Mouse (Mus musculus) left cerebral cortex, adult 18-20 months (tissue): Measurements from ENCODE around the gene Zfp948. TPM values are rescaled to one million over a fixed set of nuclear protein-coding genes. Genes with fewer than 3 reads are reported as not detected.

Experiments used
- DNase-seq, 2 experiments: peaks; one replicate each; pipeline ENCODE4 v3.0.0; 2021 to 2022; ENCODE audit warnings: low spot score in 2 of 2, mixed read lengths in 1 of 2
- long read RNA-seq, 2 experiments: library from polyadenylated mRNA; stranded (forward); transcript quantifications; one replicate each; pipeline ENCODE4 v2.0.0; 2021
- total RNA-seq, 2 experiments: library from RNA; stranded (reverse); gene quantifications; 2 replicates each; pipeline ENCODE4 v1.2.3; 2021

Gene Zfp948
- total RNA-seq = 10 to 100 TPM; 12.6 to 13.0 TPM
- long read RNA-seq, experiment 1, transcript Zfp948-201 (6 exons, 2,652 nt) = major isoform, 8 of 20 reads
- long read RNA-seq, experiment 1, partial matches to known transcripts = 2 of 20 reads
- long read RNA-seq, experiment 1, other reads (novel, unspliced or antisense) = 10 of 20 reads
- long read RNA-seq, experiment 2, transcript Zfp948-201 (6 exons, 2,652 nt) = major isoform, 6 of 7 reads
- long read RNA-seq, experiment 2, partial matches to known transcripts = 0 of 7 reads
- long read RNA-seq, experiment 2, other reads (novel, unspliced or antisense) = 1 of 7 reads

DNA sequence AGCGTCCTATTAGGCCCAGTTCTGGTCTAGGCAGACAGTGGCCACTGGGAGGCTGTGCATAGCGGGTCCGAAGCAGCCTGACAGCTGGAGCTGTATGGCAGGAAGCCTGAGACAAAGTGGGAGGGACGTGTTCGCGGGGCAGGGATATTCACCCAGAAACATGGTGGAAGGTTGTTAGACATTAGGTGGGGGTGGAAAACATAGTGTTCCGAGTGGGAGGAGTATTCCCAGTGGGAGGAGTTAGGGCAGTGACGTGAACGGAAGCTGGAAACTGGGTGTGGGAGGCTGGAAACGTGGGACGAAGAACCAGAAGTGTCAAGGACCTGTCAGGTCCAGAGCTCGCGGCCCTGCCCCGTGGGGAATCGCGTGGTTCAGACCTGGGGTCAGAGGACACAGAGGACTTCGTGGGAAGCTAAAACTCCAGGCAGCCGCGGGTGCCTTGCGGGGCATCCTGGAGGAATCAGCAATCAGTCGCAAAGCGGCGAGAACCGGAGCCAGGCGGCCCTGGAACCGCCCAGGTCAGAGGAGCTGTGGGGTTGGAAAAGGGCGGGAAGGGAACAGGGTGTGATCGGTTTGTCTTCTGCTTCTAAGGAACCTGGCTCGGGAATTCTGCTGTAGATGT lies at the start of gene Zfp948:
Gene Zfp948, plus strand, starts transcription at position 281 of the 622 bp plus-strand sequence.
- DNase-seq = peak; percentile 77 to 81

DNA sequence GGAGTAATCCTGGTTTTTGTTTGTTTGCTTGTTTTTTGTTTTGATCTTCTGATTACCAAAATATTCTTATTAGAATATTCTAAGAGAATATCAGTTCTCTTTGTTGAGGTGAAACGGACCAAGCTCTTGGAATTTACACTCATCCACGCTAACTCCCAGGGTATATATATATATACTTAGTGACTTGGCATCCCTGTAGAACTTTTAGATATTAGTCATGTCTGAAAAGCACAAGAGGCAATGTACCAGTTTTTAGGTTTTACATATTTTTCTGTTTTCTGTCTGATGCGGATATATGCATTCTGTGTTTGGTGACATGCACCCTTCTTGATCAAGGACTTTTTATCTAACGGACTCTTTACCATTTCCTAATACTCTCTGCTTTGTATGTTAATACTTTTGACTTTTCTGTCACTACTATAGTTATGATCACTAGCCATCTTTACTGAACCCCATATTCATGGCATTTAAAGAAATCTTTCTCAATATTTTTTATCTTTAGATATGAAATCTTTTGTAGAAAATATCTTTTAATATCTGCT lies 49.6 kb upstream of the Zfp948 start:
- DNase-seq = no peak

DNA sequence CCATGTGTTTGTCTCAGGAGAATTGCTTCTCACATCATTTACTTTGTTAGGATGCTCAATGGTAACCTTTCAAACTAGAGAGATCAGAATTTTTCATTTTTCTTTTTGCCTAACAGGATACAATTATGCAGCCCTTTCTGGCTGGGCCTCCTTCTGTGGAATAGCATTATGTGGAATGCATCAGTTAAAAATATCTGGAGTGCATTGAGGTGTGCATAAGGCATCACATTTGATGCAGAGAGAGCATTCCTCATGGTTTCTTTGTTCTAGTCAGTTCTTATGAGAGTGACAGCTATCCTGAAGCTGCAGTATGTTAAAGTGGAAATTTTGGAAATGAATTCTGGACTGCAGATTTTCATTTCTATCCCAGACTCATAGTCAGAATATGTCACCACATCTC lies 40.5 kb upstream of the Zfp948 start:
- DNase-seq = no peak

DNA sequence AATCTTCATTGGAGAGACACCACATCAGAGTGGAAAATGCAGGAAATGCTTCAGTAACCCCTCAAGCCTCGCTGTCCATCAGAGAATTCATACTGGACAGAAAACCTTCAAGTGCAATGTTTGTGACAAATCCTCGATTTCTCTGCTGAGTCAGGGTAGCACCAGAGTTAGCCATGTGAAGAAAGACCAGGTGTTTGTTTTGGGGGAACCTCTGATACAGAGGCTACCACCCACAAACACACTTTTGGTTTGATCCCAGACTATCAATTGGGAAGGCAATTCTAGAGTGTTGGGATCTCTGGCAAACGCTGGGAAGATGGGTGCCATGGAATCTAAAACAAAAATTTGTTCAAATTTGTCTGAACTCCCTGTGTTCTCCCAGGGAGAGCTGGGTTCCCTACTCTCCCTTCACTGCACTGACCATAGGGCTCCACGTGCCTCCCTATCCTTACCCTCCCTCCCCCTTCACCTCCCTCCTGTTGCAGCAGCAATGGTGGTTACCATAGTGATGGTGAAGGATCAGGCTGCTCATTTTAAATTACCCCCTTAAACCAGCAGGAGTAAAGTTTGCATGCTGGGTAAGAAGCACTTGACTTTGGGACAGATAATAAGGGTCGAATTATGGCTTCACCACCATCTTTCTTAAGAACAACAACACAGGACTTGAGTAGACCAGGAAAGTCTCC lies 36.0 kb upstream of the Zfp948 start:
- no peak for DNase-seq

DNA sequence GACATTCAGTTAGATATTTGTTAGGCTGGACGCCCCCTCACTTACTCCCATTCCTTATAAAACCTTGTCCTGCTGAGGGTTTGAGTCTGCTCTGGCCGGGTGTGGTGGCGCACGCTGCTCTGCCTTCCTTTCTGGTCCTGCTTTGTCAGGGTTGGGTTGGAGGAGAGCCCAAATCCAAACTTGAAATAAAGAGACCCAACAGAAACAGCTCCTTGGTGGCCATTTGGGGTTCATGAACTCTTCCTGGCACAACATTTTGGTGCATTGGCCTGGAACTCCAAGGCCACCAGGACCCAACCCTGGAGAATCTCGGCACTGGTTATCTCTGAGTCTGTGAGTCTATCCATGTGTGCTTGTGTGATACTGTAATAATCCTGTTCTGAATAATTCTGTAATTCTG lies 35.2 kb upstream of the Zfp948 start:
- peak in 1 of 2 experiments; percentile 25 for DNase-seq

DNA sequence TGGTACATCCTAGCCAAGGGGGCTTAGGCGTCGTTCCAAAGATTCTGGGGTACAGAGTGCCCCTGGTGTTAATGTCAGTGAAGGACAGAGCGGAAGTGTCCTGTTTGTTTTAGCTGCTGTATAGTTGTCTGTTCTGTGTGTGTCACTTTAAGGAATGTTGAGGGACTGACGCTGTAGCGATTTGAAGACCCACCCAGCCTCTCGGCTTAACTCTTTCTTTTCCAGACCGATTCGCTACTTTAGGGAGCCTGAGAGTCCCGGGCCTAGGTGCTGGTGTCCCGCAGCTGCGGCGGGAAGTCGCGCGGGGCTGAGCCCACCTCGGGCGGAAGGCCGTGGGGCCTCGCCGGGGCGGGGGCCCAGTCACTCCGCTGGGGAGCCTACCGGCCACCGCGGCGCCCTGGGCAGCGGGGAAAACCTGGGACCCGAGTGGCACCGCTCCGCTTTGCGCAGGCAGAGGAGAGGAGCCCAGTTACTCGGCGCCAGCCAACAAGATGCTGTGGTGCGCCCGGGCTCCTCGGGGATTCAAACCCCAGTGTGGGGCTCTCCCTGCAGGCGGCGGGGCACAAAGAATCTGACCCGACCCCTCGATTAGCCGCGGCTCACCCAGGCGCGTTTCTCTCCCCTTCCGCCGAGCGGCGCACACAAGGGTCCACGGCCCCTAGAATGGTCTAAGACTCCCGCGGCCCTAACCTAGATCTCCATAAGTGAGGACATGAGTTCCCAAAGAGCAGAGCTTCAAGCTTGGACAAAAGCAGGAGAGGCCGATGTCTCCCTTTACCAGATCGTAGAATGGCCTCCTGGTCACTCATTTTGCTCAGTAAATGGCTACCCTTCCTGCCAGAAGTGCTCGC lies 34.5 kb upstream of the Zfp948 start:
- DNase-seq = peak; percentile 60 to 71

DNA sequence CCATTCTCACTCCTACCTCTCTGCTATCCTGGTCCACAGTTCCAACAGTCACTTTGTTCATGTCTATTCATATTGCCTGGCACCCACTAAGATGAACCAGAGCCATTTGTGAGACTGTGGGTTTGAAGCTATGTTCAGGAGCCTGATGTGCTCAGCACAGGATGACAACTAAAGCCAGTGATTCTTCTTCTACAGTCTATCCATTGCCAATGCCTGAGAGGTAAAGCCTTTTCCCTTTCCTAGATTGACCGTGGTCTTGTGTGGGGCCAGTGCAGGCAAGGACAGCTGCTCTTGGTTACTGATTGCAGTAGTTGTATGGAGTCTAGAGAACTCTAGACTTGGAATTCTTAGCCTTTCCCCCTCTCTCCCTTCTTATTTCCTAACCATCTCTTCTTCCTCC lies 32.8 kb upstream of the Zfp948 start:
- no peak for DNase-seq

DNA sequence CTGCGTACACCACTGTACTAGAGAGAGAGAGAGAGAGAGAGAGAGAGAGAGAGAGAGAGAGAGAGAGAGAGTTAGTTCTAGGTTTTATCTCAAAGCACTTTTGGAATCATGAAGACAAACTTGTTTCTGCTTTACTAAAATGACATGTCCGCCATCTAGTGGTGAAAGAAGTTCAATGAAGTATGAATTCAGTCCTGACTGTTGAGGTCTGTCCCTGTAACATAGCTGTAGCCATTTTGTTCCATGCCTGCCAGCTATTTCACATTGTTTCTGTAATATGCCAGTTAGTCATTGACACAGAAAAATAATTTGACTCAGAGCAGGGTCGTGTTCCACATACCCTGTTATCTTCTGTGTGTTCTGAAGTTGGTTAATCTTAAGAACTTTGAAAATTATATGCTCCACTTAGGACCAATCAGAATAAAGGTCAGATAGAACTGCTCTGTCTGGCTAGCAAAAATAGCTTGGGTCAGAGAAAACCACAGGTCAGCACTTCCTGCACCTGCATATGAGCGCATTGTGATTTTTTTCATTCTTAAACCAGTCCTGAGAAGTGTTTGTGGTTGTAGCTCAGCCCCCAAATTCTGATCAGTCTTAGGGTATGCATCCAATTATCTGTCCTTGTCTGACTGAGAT lies 32.2 kb upstream of the Zfp948 start:
- peak; percentile 17 to 34 for DNase-seq

DNA sequence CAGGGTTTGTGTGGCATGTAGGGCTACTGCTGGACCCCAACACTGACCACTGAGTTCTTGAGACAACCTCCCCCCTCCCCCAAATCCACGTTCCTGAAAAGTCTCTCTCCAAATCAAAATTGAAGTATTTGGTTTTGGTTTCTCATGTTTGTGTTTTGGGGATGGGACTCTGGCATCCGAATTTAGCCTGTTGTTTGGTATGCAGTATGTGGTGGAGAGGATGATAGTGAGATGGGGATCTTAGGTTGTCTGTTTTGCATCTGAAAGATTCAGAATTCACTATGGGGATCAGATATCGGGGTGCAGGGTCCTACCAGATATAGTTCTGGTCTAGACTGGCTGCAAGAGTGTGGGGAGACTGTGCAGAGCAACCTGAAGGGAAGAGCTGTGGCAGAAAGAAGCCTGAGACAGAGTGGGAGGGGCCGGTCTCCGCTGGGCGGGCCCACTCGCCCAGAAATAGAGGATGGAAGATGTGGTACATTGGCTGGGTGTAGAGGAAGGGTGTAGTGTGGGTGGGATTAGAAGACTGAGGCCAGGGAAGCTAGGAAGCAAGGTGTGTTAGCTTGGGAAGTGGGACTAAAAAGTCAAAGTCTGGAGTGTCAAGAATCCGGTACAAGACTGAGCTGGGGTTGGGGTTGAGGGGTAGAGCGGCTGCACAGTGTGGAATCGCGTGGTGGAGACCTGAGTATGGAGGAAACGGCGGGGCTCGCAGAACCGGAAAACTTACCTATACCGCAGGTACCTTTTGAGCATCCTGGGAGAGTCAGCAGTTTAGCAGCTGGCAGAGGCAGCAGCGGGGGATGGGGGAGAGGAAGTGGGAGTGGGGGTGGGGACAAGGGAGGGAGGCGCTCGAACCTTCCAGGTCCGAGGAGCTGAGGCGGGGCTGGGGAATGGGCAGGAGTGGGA lies 31.5 kb upstream of the Zfp948 start, which contains the start of gene Zfp52:
Gene Zfp52, plus strand, starts transcription at position 444 of the 906 bp plus-strand sequence.
- peak; percentile 51 to 73 for DNase-seq

DNA sequence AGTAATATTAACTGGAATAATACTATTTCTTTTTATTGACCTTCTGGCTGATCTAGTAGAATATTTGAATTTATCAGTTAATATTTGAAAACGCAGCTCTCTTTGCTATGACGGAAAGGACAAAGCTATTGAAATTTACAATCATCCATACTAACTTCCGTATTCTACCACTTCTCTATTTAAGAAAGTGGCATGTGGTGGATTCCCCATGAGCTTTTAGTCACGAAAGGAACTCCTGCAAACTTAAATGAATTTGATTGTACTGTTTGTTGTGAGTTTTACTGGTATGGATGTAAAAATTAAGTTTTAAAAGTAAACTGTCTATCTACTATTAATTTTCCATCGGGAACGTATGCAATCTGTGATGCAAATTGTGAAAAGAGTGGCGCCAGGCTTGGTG lies 30.7 kb upstream of the Zfp948 start:
- no peak for DNase-seq

DNA sequence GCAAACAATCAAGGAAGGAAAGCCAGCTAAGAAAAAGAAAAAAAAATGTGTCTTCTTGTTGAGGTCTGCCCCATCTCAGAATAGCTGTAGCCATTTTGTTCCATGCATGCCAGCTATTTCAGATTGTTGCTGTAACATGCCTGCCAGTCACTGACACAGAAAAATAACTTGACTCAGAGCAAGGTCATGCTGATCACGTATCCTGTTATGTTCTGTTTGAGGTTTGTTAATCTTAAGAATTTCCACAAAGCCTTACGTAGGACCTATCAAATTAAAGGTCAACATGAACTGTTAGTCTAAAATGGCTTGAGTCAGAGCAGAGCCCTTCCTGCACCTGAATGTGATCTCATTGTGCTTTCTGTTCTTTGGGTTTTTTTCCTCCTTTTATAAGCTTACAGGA lies 30.1 kb upstream of the Zfp948 start:
- DNase-seq = no peak

DNA sequence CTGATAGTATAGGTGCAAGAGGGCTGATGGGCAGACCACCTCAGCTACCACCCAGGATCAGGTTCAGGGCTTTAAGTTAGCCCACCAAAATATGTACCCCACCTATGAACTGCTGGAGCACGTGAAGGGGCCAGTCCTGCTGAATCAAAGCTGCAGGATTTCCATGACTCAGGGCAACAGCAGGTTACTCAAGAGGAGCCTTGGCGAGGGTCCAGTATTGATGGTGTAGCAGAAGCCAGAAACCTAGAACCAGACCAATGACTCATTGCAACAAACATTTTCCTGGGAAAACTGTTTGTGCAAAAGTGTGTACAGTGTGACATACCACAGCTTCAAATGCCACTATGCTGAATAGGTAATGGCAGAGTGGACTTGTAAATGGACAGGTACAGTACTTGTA lies 9.0 kb upstream of the Zfp948 start:
- no peak for DNase-seq

DNA sequence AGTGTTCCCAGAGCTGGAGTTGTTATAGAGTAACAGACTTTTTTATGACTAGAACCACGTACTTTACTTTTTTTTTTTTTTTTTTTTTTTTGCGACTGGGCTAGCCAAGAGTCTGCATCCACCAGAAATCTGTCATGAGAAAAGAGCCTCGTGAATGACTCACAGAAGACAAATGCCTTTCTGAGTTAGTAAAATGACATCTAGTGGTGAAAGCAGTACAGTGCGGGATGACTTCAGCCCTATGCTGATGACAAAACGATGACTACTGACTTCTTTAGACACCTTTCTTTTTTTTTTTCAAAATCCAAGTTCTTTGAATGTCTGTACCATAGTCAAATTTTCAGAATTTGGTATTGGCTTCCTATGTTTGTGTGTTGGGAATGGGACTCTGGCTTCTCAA lies 588 bp upstream of the Zfp948 start:
- peak; percentile 46 to 53 for DNase-seq

DNA sequence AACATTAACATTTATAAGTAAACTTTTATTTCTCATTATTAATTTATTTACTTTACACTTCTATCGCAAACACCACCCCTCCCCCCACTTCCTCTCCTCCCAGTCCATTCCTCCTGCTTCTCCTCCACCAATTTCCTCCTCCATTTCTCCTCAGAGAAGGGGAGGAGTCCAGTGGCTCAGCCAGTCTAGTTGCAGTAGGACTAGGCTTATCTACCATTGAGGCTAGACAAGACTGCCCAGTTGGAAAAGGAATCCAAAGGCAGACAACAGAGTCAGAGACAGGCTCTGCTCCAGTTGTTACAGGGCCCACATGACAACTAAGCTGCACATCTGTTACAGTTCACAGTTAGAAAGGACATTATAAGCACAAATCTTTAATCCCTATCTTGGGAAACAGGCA lies 888 bp downstream of the Zfp948 start:
- DNase-seq = peak in 1 of 2 experiments; percentile 4

DNA sequence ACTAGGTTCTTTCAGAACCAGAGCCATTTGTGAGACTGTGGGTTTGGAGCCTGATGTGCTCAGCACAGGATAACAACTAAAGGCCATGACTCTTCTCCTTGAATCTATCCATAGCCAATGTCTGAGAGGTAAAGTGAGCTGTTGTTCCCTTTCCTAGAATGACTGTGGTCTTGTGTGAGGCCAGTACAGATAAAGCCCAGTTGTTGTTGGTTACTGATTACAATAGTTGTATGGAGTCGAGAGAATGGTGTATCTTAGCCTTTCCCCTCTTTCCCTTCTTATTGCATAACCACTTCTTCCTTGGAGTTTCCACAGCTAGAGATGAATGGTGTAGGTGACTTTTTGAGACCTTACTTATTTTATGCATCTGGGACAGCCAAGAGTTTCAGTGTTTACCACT lies 12.3 kb downstream of the Zfp948 start:
- DNase-seq = no peak

DNA sequence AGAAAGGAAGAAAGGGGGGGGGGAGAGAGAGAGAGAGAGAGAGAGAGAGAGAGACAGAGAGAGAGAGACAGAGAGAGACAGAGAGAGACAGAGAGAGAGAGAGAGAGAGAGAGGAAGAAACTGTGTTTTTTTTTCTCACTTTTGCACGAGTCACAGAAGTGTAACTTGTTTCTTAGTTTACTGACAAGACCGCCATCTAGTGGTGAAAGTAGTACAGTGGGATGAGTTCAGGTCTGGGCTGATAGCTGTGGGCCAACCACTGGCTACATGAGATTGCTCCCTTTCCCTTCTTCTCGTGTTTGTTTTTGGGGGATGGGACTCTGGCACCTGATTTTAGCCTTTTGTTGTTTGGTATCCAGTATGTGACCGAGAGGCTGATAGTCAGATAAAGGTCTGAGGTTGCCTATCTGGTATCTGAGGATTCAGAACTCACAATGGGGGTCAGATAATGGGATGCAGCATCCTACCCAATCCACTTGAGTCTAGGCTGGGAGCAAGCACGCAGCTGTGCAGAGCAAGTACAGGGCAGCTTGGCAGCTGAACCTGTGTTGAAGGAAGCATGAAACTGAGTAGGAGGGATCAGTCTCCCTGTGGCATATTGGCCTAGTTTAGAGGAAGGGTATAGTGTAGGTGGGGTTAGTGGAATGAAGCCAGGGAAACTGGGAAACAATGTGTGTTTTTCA lies 12.8 kb downstream of the Zfp948 start:
- peak in 1 of 2 experiments; percentile 44 for DNase-seq

DNA sequence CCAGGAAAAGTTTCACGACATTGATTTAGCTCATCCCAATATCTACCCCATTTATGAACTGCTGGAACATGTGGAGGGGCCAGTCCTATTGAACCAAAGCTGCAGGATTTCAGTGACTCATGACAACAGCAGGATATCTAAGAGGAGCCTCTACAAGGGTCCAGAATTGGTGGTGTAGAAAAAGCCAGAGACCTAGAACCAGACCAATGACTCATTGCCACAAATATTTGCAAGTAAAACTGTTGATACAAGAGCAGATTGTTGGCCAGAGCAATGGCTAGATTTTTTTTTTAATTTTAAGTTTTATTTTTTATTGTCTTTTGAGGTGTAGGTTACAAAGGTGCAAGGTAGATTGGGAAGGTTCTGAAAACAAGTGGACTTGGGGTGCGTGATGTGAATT lies 18.7 kb downstream of the Zfp948 start:
- no peak for DNase-seq

DNA sequence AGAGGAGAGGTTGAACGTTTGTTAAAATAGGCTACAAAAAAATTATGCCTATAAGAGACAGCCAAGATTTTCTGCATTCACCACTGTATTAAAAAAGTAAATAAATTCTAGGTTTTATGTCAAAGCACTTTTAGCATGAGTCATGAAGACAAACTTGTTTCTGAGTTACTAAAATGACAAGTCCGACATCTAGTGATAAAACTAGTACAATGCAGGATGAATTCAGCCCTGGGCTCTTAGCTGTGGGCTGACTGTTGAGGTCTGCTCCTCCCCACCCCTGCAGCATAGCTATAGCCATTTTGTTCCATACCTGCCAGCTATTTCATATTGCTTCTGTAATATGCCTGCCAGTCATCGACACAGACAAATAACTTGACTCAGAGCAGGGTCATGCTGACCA lies 49.5 kb downstream of the Zfp948 start:
- DNase-seq = no peak

DNA sequence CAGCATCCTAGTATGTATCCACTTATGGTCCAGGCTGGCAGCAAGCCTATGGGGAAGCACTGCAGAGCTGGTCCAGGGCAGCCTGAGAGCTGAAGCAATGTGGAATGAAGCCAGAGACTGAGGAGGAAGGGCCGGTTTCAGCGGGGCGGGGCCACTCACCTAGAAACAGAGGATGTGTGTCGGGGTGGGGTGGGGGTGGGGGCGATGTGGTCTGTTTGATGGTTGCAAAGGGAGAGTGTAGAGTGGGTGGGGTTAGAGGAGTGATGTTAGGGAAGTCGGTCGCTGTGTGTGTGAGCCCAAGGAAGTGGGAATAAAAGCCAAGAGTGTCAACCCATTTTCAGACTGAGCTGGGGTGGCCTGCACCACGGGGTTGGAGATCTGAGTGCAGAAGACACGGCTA lies 50.5 kb downstream of the Zfp948 start:
- no peak for DNase-seq
